Mouse (Mus musculus) ES-Bruce4 (cell line): ENCODE data around the gene Tenm1.

Experiments used
- CTCF ChIP-seq: IDR thresholded peaks from one replicate; pipeline ENCODE4 v1.8.1; 2011; ENCODE audit warnings: low read depth, low read length
- EP300 ChIP-seq: IDR thresholded peaks from 2 replicates; pipeline ENCODE4 v1.6.1; 2011; ENCODE audit warnings: low read depth, low read length; ENCODE audit not compliant: insufficient read depth

DNA sequence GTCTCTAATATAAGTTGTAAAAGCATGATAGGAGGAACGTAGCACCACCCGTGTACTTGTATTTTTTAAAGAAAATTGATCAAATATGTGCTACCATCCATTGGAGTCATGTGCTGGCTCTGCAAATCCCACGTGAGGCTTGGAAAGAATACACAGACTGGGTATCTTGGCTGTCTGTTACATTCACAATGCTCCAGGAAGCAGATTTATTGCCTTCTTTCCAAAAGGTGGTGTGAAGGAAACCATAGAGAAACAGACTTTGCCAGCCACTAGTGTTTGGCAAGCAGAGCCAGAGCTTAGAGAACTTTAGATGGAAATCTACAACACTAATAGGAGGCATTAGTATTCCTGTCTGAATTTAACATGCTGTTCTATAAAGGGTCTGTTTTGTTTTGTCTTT lies 277.4 kb downstream of the Tenm1 start:
- no peak for TF ChIP-seq EP300
- no peak for TF ChIP-seq CTCF
